Mouse (Mus musculus): ENCODE data around the gene Hist1h2be.
"Not testable (repeated sequence)": the region's sequence is repeated elsewhere in the genome, so short reads cannot be mapped to it uniquely, and the experiment has no call there.

GRCm38 (mm10) chr13:23573898-23574524 is 46.9 kb downstream of the Hist1h2be start, which contains the start of the genes Hist1h2bf and Hist1h2ad:
- TF ChIP-seq CTCF (IDR thresholded peaks at IDR 0.05), result not testable (repeated sequence)
- peak; percentile 90 for TF ChIP-seq EP300 (IDR thresholded peaks at IDR 0.05)
